Mouse (Mus musculus) splenic B cell, adult 2 months (primary cell): ENCODE data around the gene Shb.

Experiments used
- DNase-seq: peaks from one replicate; pipeline ENCODE4 v3.0.0-alpha.2; 2011; ENCODE audit warnings: low read depth, low spot score
- H3K27me3 ChIP-seq: 2 replicates; pipeline ENCODE4 v1.6.1; 2012; ENCODE audit warnings: mild to moderate bottlenecking, low read length, moderate library complexity, mixed read lengths; ENCODE audit not compliant: control insufficient read depth, poor library complexity, insufficient read depth, severe bottlenecking
- H3K36me3 ChIP-seq: 2 replicates; pipeline ENCODE4 v1.6.1; 2012; ENCODE audit warnings: mild to moderate bottlenecking, low read length, moderate library complexity, mixed read lengths; ENCODE audit not compliant: control insufficient read depth, poor library complexity, insufficient read depth, severe bottlenecking

Shb gene

DNA sequence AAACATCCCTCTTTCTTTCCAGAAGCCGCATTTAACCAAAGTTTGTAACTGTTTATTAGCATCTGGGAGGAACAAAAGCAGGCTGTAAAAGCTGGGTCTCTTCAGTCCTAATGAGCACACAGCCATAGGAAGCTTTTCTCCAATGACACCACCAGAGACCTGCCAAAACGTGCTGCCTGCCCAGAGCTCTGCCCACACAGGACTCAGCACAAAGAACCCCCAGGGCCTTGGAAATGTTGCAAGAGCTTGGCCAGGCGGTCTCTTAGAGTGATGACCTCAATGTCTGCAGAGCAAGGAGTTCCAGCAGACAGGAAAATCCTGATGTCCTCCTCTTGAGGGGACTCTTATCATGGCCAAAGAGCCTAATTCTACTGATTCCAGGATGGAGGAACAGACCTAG, 28.5 kb downstream of the Shb start:
- no peak for DNase-seq

DNA sequence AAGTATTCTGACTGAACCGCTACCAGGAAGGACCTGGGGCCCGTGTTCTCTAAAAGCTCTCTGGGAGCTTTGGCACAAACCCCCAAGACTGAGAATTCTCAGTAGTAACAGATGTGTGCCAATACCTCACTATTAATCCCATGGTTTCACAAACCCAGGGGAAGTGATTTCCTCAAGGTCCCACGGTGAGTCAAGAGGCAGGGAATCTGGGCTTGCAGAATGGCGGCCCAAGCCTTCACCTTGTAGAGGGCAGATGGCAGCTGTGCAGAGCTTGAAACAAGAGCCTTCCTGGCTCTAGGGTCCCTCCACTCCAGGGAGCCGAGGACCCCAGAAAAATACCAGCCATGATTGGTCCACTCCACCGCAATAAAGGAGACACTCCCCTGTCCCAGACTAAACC, 28.9 kb downstream of the Shb start:
- H3K27me3 ChIP-seq = no peaks in the 10 kb centered on the region
- no peak for DNase-seq
- H3K36me3 ChIP-seq = no peaks in the 10 kb centered on the region

More for the DNA sequence above, 28.5 kb downstream of the Shb start:
- Histone ChIP-seq H3K36me3 (no peaks in the 10 kb centered on the region), H3K27me3 (0 out of 2 replicates have a peak, but pooled peaks cover under 1% of the 10 kb centered on the region)

DNA sequence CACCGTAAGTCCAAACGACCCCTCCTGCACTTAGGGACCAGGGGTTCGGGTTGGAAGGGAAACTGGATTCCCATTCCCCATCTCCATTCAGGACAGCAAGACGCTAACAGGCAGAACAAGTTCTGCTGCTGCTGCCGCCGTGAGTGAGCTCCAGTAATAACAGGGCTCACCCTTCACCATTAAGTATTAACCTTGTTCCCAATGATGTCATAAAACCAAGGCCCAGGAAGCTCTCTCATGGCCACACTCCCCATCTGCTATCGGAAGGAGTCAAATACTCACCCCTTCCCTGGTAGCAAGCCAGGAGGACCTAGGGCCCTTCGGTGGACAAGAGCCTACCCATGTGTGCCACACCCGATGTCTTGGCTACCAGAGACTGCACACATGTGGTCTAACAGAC, 30.3 kb downstream of the Shb start:
- no peaks in the 10 kb centered on the region for H3K36me3 ChIP-seq
- no peak for DNase-seq

DNA sequence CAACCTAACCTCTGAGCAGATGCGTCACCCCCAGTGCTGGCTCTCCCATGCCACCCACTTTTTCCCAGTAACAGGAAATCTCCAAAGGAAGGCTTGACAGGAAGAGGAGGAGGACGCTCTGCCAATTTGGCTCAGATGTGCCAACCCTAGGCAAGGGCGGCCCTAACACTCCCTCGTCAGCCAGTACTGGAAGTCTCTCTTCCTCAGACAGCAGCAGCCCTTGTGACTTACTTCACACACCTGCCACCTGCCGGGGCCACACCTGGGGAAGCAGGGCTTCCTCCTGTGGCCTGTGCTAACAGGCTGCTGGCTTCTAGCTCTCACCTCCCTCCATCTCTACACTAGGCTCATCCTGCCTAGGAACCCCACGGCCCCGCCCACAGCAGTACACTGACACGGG, 31.9 kb downstream of the Shb start:
- Histone ChIP-seq H3K36me3 (no peaks in the 10 kb centered on the region), H3K27me3 (no peaks in the 10 kb centered on the region)
- DNase-seq = no peak

More for the DNA sequence above, 30.3 kb downstream of the Shb start:
- H3K27me3 ChIP-seq = no peaks in the 10 kb centered on the region

DNA sequence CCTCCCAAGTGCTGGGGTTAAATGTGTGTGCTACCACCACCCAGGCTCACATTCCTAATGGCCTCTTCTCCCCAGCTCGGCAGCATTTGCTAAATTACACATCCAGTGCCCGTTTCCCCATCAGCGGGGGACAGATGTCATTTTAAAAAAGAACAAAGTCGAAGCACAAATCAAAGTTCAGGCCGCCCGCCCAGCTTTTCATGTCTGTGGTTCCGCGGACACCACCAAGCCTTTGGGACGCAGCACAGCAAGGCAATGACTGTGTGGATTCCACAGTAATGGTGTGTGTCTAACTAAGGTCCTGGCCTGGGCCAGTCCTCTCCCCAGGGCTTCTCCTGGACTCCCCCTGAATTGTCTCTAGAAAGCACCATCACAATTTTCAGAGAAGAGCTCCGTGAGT, 32.7 kb downstream of the Shb start:
- no peaks in the 10 kb centered on the region for H3K36me3 ChIP-seq
- H3K27me3 ChIP-seq = no peaks in the 10 kb centered on the region
- DNase-seq = no peak

DNA sequence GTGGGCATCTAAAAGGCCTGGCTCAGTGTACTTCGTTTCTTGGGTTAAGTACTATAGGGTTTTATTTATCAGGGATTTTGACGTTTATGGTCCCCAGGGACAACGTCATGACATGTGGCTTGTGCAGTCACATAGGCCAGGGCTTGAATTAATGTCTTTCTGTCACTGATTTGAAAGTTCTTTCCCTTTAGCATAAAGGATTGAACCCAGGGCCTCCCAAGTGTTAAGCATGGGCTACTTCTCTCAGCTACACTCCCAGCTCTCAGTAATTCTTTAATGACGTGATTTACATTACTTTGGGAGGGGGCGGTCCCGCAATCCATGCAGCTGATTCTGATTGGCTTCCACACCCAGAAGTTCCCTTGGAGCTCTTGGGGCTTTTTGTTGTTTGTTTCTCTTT, 33.2 kb downstream of the Shb start:
- DNase-seq = no peak
- Histone ChIP-seq H3K27me3 (no peaks in the 10 kb centered on the region), H3K36me3 (no peaks in the 10 kb centered on the region)

DNA sequence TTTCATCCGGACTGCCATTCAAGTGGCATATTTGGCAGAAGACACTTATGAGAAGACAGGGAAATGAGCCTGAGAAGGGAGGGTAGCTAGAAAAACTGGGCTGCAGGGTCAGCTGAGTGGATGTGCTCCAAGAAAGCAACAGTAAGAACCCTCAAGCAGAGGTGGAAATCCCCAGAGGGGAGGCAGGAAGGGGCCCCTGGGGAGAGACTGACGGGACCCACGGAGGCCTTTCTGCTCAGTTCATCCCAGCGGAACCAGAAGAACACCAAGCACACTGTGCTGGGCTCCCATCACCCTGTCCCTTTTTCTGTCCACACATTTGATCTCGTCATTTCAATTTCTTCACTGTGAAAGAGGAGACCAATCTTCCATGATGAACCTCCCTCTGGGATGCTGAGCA, 33.9 kb downstream of the Shb start:
- H3K27me3 ChIP-seq = no peaks in the 10 kb centered on the region
- no peaks in the 10 kb centered on the region for H3K36me3 ChIP-seq
- DNase-seq = no peak

DNA sequence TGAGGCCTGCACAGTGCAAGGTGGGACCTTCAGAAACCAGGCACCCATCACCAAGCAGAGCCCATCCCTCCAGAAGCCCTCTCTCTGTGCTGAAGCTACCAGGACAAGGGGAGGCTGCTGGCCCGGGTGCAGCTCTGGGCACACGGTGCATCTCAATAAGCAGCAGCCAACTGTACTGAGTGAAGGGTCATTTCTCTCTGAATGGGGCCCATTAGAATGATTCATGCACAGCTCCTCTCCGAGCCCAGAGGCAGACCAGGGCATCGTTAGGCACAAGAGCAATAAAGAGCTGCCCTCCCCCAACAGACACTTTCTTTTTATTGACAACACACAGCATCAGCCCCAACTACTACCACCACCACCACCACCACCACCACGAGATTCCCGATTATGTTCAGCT, 35.0 kb downstream of the Shb start:
- Histone ChIP-seq H3K36me3 (no peaks in the 10 kb centered on the region), H3K27me3 (no peaks in the 10 kb centered on the region)
- DNase-seq = no peak

DNA sequence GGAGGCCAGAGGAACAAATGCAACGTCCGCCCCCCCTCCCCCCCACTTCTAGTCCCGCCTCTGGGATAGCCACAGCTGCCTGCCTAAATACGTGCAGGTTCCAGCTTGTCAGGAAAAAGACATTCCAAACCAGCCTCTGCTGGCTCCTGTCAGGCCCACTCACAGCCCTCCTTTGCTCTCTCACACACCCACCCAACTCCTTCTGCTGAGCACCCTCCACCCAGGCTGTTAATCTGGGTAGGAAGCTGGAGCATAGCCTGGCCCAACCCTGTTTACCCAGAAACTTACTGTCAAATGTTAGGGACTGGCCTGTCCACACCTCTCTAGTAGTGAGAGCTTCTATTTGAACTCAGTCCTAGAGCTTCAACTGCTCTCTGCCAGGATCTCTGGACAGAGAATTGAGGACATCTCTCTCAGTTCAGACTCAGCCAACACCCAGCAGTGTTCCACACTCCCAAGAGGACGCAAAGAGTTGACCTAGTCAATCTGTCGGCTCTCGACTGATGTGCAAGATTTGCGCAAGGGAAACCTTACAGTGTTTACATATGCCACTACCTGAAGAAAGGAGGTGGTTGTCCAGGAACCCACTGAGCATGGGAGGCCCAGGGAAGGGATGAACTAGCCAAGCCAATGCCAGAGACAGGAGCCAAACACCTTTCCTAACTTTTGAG, 36.6 kb downstream of the Shb start:
- no peak for DNase-seq
- Histone ChIP-seq H3K27me3 (no peaks in the 10 kb centered on the region), H3K36me3 (no peaks in the 10 kb centered on the region)

DNA sequence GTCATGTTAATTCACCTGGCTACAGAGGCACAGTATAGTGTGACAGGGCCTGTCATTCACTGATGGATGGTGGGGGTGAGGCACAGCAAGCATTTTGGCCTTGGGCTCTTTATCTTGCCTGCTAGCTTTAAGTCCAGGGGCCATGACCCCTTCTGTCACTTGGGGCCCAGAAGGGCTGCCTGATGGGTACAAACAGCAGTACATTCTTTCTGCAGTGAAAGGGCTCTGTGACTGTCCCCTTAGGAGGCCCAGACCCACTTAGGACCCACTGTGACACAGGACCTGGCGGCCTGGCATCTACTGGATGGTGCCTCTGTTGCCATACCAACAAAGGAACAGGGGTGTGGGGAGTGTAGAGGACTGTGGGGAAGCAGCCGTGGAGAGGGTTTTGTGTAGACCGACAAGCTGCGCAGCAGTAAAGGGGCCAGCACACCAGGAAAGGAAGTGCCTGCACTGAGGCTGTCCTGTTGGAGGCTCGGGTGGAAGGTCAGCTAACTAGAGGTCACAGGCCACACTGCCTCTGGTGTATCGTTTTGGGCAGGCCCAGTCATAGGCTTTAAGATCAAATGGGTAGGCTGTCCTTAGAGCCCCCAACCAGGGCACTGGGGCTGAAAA, 38.4 kb downstream of the Shb start:
- DNase-seq = no peak
- H3K36me3 ChIP-seq = no peaks in the 10 kb centered on the region

DNA sequence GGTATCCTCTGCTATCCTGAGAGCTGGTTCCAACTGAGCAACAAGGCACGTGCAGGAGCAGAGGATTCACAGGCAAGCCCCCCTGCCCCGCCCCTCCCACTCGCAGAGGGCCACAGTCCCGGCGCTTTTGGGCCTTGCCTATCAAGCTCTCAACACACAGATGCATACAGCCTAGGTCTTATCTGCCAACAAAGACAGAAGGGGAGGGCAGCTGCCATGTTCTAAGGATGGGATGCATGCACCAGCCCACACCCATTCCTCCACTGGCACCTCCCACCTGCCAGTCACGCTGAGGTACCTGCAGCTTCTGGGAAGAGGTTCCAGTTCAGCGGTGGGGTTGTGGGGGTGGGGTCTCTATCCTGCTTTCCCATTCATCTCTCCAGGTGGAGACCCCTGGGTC, 39.2 kb downstream of the Shb start:
- H3K27me3 ChIP-seq = no peaks in the 10 kb centered on the region
- no peak for DNase-seq
- no peaks in the 10 kb centered on the region for H3K36me3 ChIP-seq

More for the DNA sequence above, 38.4 kb downstream of the Shb start:
- H3K27me3 ChIP-seq = no peaks in the 10 kb centered on the region

DNA sequence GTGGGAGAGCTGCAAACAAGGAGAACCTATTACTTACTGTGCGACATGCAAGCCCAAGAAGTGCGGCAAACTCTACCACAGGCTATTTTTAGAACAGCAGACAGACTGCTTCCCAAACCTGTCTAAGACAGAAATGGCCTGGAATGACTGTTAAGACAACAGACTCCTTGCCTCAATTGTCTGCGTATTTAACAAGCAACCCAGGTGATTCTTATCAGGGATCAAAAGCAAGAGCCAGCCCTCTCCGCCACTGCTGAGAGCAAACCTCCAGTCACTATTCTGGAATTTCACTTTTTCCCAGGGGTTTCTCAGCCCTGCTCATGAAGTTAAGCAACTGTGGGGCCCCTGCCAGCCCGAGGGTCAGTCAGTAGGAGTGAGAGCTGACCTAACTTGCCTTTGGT, 39.6 kb downstream of the Shb start:
- H3K27me3 ChIP-seq = no peaks in the 10 kb centered on the region
- no peaks in the 10 kb centered on the region for H3K36me3 ChIP-seq
- DNase-seq = no peak

DNA sequence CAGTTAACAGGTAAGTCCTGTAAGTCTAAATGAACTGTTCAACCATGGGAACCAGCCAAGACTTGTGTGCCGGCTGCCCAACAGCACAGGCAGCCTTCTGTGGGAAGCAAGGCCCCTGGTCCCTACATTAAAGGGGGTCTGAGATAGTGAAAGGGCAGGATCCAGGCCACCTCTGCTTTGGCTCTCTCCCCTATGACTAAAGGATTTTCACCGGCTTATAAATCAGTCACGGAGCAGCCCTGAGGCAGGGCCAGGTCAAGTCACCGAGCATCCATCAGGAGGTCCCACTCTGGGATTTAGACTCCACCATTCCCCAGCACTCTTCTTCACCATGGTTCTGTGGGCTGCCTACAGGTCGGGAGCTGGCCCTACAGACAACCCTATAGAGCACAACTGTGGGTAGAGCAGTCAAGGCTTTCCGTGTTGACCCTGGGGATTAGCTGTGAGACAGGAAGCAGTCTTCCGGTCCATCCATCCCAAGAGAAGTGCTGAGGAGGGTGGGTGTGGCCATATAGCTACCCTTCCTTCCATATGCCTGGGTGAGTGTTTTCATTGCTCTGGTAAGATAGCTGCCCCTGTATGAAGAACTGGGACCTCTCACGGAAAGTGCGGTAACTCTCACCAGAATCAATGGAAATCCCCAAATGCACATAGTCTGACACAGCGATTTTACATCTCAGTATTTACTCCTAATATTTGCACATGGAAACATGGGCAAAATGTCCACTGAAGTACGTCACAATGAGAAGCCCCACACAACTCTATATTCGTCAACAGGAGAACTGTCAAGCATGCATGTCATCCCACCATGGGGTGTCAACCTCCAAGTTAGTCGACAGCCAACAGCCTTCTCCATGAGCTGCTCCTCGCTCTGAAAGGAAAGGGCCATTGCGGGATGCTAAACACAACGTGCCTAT, 40.3 kb downstream of the Shb start:
- Histone ChIP-seq H3K36me3 (no peaks in the 10 kb centered on the region), H3K27me3 (no peaks in the 10 kb centered on the region)
- DNase-seq = no peak

DNA sequence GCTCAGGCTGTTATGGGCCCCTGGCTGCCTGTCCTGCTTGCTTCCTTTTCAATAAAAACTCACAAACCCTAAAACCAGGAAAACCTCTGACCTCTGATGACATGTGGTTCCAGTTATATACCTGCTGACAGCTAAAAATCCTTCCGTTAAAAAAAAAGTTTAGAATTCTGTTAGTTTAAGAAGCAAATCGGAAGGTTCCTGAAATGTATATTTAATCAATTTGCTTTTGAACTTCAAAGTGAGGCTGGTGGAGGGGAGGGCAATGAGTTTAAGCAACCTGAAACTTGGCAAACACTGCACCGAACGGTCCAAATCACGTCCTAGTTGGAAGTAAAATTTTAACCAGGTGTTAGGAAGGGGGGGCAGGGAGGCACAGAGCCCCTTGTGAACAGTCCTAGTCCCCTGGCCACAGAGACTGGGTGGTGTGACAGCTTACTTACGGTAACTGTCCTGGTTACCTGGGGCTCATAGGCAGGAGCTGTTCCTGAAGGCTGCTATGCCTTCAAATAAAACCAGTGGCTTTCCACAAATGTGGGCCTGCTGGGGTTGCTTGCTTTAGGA, 41.1 kb downstream of the Shb start:
- Histone ChIP-seq H3K36me3 (no peaks in the 10 kb centered on the region), H3K27me3 (no peaks in the 10 kb centered on the region)
- DNase-seq = no peak
